Mouse (Mus musculus): ENCODE measurements around the gene Rgma. TPM values are rescaled to one million over a fixed set of nuclear protein-coding genes. Genes with fewer than 3 reads are reported as not detected.

Rgma gene
- total RNA-seq (2014; rRNA removed) (139 and 147 TPM in 2 replicates), polyA plus RNA-seq (2015; fragmentation: Nextera tagmentation; extraction: Ambion mirVana) (33.7 and 36.5 TPM in 2 replicates)

- Histone ChIP-seq H3K4me2 (ENCODE audit: low read depth, low read length) (peak within 1 kb of the TSS; percentile 91), H3K9me3 (ENCODE audit: low read length) (no peaks in the 10 kb centered on the region), H3K4me3 (ENCODE audit: low read length) (peak within 1 kb of the TSS; percentile 86), H3K36me3 (ENCODE audit: insufficient read depth, low read length) (no peaks in the 10 kb centered on the region), H3K27ac (peak within 1 kb of the TSS; percentile 96), H3K9ac (replicated peaks; ENCODE audit: low read length) (peak within 1 kb of the TSS; percentile 88), H3K27me3 (ENCODE audit: insufficient read depth, low read length) (no peaks in the 10 kb centered on the region), H3K4me1 (ENCODE audit: insufficient read depth, low read length) (no peaks in the 10 kb centered on the region)
- DNase-seq (ENCODE audit: low spot score) = peak; percentile 86
- no peak for TF ChIP-seq CTCF (IDR thresholded peaks at IDR 0.05; ENCODE audit: low read depth)
- peak; percentile 90 for ATAC-seq
- WGBS = under 1% methylated on average over 44 of the region's 85 CpGs
Observed at GRCm38 (mm10) chr7:73375257-73376100, at the start of gene Rgma. Gene Rgma, plus strand, starts transcription at chr7:73375509.

- no peaks in the 10 kb centered on the region for H3K36me3 ChIP-seq (ENCODE audit: insufficient read depth, low read length)
- ATAC-seq (no peak), DNase-seq (ENCODE audit: low spot score) (no peak)
- TF ChIP-seq CTCF (IDR thresholded peaks at IDR 0.05; ENCODE audit: low read depth) = no peak
- no peak overlapping the region for H3K9ac ChIP-seq (replicated peaks; ENCODE audit: low read length)
- H3K4me2 ChIP-seq (ENCODE audit: low read depth, low read length) = no peak overlapping the region
- H3K27ac ChIP-seq = no peak overlapping the region
- no peaks in the 10 kb centered on the region for H3K27me3 ChIP-seq (ENCODE audit: insufficient read depth, low read length)
- H3K9me3 ChIP-seq (ENCODE audit: low read length) = no peaks in the 10 kb centered on the region
- WGBS = 88% methylated on average over 14 of the region's 14 CpGs
- H3K4me1 ChIP-seq (ENCODE audit: insufficient read depth, low read length) = 0 out of 2 replicates have a peak, but pooled peaks cover 5% of the 10 kb centered on the region
- no peak overlapping the region for H3K4me3 ChIP-seq (ENCODE audit: low read length)
Observed at GRCm38 (mm10) chr7:73326236-73326635, 49.1 kb upstream of the Rgma start.

GRCm38 (mm10) chr7:73326680-73327079 lies 48.6 kb upstream of the Rgma start:
- no peaks in the 10 kb centered on the region for H3K27me3 ChIP-seq (ENCODE audit: insufficient read depth, low read length)
- no peaks in the 10 kb centered on the region for H3K9me3 ChIP-seq (ENCODE audit: low read length)
- H3K4me3 ChIP-seq (ENCODE audit: low read length) = no peak overlapping the region
- DNase-seq (ENCODE audit: low spot score) (no peak), ATAC-seq (no peak)
- H3K4me2 ChIP-seq (ENCODE audit: low read depth, low read length) = no peak overlapping the region
- H3K9ac ChIP-seq (replicated peaks; ENCODE audit: low read length) = no peak overlapping the region
- no peak overlapping the region for H3K27ac ChIP-seq
- 93% methylated on average over 11 of the region's 11 CpGs for WGBS
- no peaks in the 10 kb centered on the region for H3K36me3 ChIP-seq (ENCODE audit: insufficient read depth, low read length)
- no peak for TF ChIP-seq CTCF (IDR thresholded peaks at IDR 0.05; ENCODE audit: low read depth)
- H3K4me1 ChIP-seq (ENCODE audit: insufficient read depth, low read length) = 0 out of 2 replicates have a peak, but pooled peaks cover 6% of the 10 kb centered on the region

- Histone ChIP-seq H3K27me3 (ENCODE audit: insufficient read depth, low read length) (no peaks in the 10 kb centered on the region), H3K36me3 (ENCODE audit: insufficient read depth, low read length) (no peaks in the 10 kb centered on the region), H3K9me3 (ENCODE audit: low read length) (no peaks in the 10 kb centered on the region), H3K4me2 (ENCODE audit: low read depth, low read length) (no peak overlapping the region), H3K9ac (replicated peaks; ENCODE audit: low read length) (no peak overlapping the region), H3K4me1 (ENCODE audit: insufficient read depth, low read length) (0 out of 2 replicates have a peak, but pooled peaks cover 8% of the 10 kb centered on the region), H3K4me3 (ENCODE audit: low read length) (no peak overlapping the region), H3K27ac (no peak overlapping the region)
- no peak for ATAC-seq
- 57% methylated on average over 8 of the region's 8 CpGs for WGBS
- no peak for TF ChIP-seq CTCF (IDR thresholded peaks at IDR 0.05; ENCODE audit: low read depth)
- DNase-seq (ENCODE audit: low spot score) = peak; percentile 16
Observed at GRCm38 (mm10) chr7:73327193-73327592, 48.1 kb upstream of the Rgma start.

GRCm38 (mm10) chr7:73327652-73328051 lies 47.7 kb upstream of the Rgma start:
- H3K4me1 ChIP-seq (ENCODE audit: insufficient read depth, low read length) = 0 out of 2 replicates have a peak, but pooled peaks cover 8% of the 10 kb centered on the region
- no peaks in the 10 kb centered on the region for H3K36me3 ChIP-seq (ENCODE audit: insufficient read depth, low read length)
- TF ChIP-seq CTCF (IDR thresholded peaks at IDR 0.05; ENCODE audit: low read depth) = no peak
- no peak overlapping the region for H3K9ac ChIP-seq (replicated peaks; ENCODE audit: low read length)
- no peak overlapping the region for H3K27ac ChIP-seq
- no peaks in the 10 kb centered on the region for H3K27me3 ChIP-seq (ENCODE audit: insufficient read depth, low read length)
- no peak overlapping the region for H3K4me3 ChIP-seq (ENCODE audit: low read length)
- DNase-seq (ENCODE audit: low spot score) = no peak
- H3K9me3 ChIP-seq (ENCODE audit: low read length) = no peaks in the 10 kb centered on the region
- H3K4me2 ChIP-seq (ENCODE audit: low read depth, low read length) = no peak overlapping the region
- ATAC-seq = no peak
- 80% methylated on average over 5 of the region's 5 CpGs for WGBS

GRCm38 (mm10) chr7:73328653-73329207 lies 46.6 kb upstream of the Rgma start:
- H3K27me3 ChIP-seq (ENCODE audit: insufficient read depth, low read length) = no peaks in the 10 kb centered on the region
- TF ChIP-seq CTCF (IDR thresholded peaks at IDR 0.05; ENCODE audit: low read depth) = no peak
- ATAC-seq = no peak
- H3K4me1 ChIP-seq (ENCODE audit: insufficient read depth, low read length) = 0 out of 2 replicates have a peak, but pooled peaks cover 8% of the 10 kb centered on the region
- H3K9ac ChIP-seq (replicated peaks; ENCODE audit: low read length) = no peak overlapping the region
- no peak overlapping the region for H3K4me2 ChIP-seq (ENCODE audit: low read depth, low read length)
- no peak overlapping the region for H3K27ac ChIP-seq
- H3K36me3 ChIP-seq (ENCODE audit: insufficient read depth, low read length) = no peaks in the 10 kb centered on the region
- no peaks in the 10 kb centered on the region for H3K9me3 ChIP-seq (ENCODE audit: low read length)
- H3K4me3 ChIP-seq (ENCODE audit: low read length) = no peak overlapping the region
- DNase-seq (ENCODE audit: low spot score) = no peak
- WGBS = 47% methylated on average over 5 of the region's 5 CpGs

Data from hindbrain, postnatal 0 days (tissue).